Mouse (Mus musculus): ENCODE results near the gene Lrch4. TPM values are rescaled to one million over a fixed set of nuclear protein-coding genes. Genes with fewer than 3 reads are reported as not detected.

The Lrch4 gene
- polyA plus RNA-seq, 1 experiment from 2014 or later, result 35.3 TPM

DNA sequence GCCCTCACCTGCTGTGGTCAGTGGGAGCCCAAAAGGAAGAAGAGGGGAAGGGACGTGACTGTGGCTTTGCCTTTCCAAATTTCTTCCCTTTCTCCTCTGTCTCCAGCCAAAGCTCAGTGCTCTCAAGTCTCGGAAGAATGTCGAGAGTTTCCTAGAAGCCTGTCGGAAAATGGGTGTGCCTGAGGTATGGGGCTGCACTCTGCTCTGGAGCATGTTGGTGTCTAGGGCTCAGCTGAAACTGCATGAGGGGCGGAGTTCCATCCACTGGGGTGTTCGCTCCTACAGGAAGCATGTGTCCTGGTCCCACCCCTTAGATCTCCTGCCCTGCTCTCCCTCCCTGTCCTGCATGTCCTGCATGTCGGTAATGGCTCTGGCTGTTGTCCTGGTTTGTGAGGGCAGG lies 10.6 kb downstream of the Lrch4 start:
- H3K4me2 ChIP-seq (ENCODE audit: low read depth, severe bottlenecking), result no peak overlapping the region
- no peak overlapping the region for H3K27ac ChIP-seq (replicated peaks; ENCODE audit: low read depth, low read length)
- H3K36me3 ChIP-seq (ENCODE audit: control insufficient read depth, insufficient read depth, low read length), result peaks cover 39% of the 10 kb centered on the region
- WGBS, result 80% methylated on average over 7 of the region's 7 CpGs
- DNase-seq (ENCODE audit: low spot score), result no peak
- peaks cover 2% of the 10 kb centered on the region; the same call in 1 of the 2 replicates for H3K27me3 ChIP-seq (ENCODE audit: control insufficient read depth, insufficient read depth, low read length)
- no peaks in the 10 kb centered on the region for H3K9me3 ChIP-seq (ENCODE audit: control insufficient read depth, low read length)
- H3K4me3 ChIP-seq (ENCODE audit: low read depth, low read length), result no peak overlapping the region
- ATAC-seq (ENCODE audit: insufficient number of reproducible peaks, low FRiP score, low TSS enrichment, low read depth), result no peak
- H3K4me1 ChIP-seq (ENCODE audit: control insufficient read depth, insufficient read depth, low read length), result no peaks in the 10 kb centered on the region
- H3K9ac ChIP-seq (ENCODE audit: low read length), result no peak overlapping the region

DNA sequence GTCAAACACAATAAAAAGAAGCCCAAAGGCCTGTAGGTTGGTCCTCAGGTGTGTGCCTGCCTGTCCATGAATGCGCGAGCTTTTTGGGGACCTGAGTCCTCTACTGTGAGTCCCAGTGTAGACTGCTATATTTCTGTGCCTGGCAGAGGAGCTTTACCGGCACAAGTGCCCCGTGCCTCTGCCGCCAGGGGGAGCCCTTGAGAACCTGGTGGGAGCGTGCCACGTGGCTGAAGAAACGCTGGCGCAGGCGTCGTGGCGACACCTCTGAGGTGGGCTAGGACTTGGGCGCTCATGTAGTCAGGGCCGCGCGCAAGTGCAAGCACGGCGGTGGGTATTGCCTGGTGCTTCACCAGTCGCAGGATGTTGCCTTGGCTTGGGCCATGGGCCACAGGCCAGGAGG lies 12.1 kb downstream of the Lrch4 start, which contains the start of gene Sap25:
TSS of gene Sap25 (plus strand) at position 281 of the 400 bp plus-strand sequence.
- DNase-seq (ENCODE audit: low spot score) (no peak), ATAC-seq (ENCODE audit: insufficient number of reproducible peaks, low FRiP score, low TSS enrichment, low read depth) (no peak)
- Histone ChIP-seq H3K27me3 (ENCODE audit: control insufficient read depth, insufficient read depth, low read length) (peaks cover 10% of the 10 kb centered on the region), H3K9ac (ENCODE audit: low read length) (no peak within 1 kb of the TSS), H3K36me3 (ENCODE audit: control insufficient read depth, insufficient read depth, low read length) (peaks cover 33% of the 10 kb centered on the region), H3K27ac (replicated peaks; ENCODE audit: low read depth, low read length) (no peak within 1 kb of the TSS), H3K9me3 (ENCODE audit: control insufficient read depth, low read length) (no peaks in the 10 kb centered on the region), H3K4me1 (ENCODE audit: control insufficient read depth, insufficient read depth, low read length) (peaks cover 10% of the 10 kb centered on the region; the same call in 1 of the 2 replicates), H3K4me2 (ENCODE audit: low read depth, severe bottlenecking) (no peak within 1 kb of the TSS), H3K4me3 (ENCODE audit: low read depth, low read length) (no peak within 1 kb of the TSS)
- 87% methylated on average over 19 of the region's 19 CpGs for WGBS

- peaks cover 10% of the 10 kb centered on the region for H3K27me3 ChIP-seq (ENCODE audit: control insufficient read depth, insufficient read depth, low read length)
- H3K27ac ChIP-seq (replicated peaks; ENCODE audit: low read depth, low read length), result no peak overlapping the region
- H3K4me2 ChIP-seq (ENCODE audit: low read depth, severe bottlenecking), result no peak overlapping the region
- H3K9ac ChIP-seq (ENCODE audit: low read length), result no peak overlapping the region
- no peaks in the 10 kb centered on the region for H3K9me3 ChIP-seq (ENCODE audit: control insufficient read depth, low read length)
- ATAC-seq (ENCODE audit: insufficient number of reproducible peaks, low FRiP score, low TSS enrichment, low read depth) (no peak), DNase-seq (ENCODE audit: low spot score) (no peak)
- peaks cover 17% of the 10 kb centered on the region for H3K4me1 ChIP-seq (ENCODE audit: control insufficient read depth, insufficient read depth, low read length)
- 61% methylated on average over 4 of the region's 4 CpGs for WGBS
- H3K4me3 ChIP-seq (ENCODE audit: low read depth, low read length), result no peak overlapping the region
- peaks cover 21% of the 10 kb centered on the region for H3K36me3 ChIP-seq (ENCODE audit: control insufficient read depth, insufficient read depth, low read length)
Observed at GRCm38 (mm10) chr5:137642886-137643285, 14.0 kb downstream of the Lrch4 start.

DNA sequence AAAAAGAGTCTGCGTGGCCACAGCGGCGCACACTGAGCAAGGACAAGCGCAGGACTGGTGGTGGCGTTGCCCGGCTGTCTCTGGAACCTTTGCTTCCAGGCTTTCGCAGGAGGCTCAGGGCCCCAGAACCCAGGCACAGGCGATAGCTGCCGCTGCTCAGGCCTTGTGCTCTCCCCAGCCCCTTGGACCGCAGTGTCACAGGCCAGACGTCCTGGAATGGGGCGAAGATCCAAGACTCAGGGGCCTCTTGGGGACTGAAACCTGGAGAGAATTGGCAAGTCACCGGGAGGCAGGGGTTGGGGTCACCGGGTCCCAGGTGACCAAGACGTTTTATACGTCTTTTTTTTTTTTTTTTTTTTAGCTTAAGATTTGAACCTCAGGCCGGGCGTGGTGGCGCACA lies 15.6 kb downstream of the Lrch4 start:
- Histone ChIP-seq H3K4me3 (ENCODE audit: low read depth, low read length) (no peak overlapping the region), H3K9ac (ENCODE audit: low read length) (no peak overlapping the region), H3K27ac (replicated peaks; ENCODE audit: low read depth, low read length) (no peak overlapping the region), H3K4me1 (ENCODE audit: control insufficient read depth, insufficient read depth, low read length) (peaks cover 33% of the 10 kb centered on the region), H3K36me3 (ENCODE audit: control insufficient read depth, insufficient read depth, low read length) (peaks cover 13% of the 10 kb centered on the region), H3K4me2 (ENCODE audit: low read depth, severe bottlenecking) (no peak overlapping the region), H3K27me3 (ENCODE audit: control insufficient read depth, insufficient read depth, low read length) (peaks cover 10% of the 10 kb centered on the region), H3K9me3 (ENCODE audit: control insufficient read depth, low read length) (no peaks in the 10 kb centered on the region)
- ATAC-seq (ENCODE audit: insufficient number of reproducible peaks, low FRiP score, low TSS enrichment, low read depth) (no peak), DNase-seq (ENCODE audit: low spot score) (no peak)
- 36% methylated on average over 19 of the region's 19 CpGs for WGBS

DNA sequence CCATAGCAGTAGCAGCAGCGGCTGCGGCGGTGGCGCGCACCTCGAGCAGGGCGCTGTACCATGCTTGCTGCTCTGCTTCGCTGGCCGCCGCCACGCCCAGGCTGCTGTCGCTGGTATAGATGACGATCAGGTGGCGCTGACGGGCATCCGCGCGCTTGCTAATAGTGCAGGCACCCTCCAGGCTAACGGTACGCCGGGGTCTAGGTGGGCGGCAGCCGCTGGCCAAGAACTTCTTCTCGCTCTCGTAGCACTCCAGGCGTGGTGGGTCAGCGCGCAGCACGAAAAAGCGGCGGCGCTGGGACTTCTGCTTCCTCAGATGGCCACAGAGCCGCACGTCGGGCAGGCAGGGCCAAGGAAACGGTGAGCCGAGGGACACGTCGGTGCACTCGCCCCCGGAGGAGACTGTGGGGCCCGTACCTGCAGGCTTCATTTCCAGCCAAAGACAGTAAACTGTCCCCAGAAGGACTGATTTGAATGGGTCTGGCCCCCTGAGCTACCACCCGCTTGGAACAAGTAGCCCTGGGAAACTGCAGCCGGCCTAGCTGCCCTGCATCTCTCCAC lies 16.2 kb downstream of the Lrch4 start:
- peak overlapping the region; percentile 27; the same call in 1 of the 2 replicates for H3K9ac ChIP-seq (ENCODE audit: low read length)
- H3K4me2 ChIP-seq (ENCODE audit: low read depth, severe bottlenecking), result peak overlapping the region; percentile 51
- no peaks in the 10 kb centered on the region for H3K9me3 ChIP-seq (ENCODE audit: control insufficient read depth, low read length)
- under 1% methylated on average over 44 of the region's 44 CpGs for WGBS
- DNase-seq (ENCODE audit: low spot score) (peak; percentile 54), ATAC-seq (ENCODE audit: insufficient number of reproducible peaks, low FRiP score, low TSS enrichment, low read depth) (no peak)
- peaks cover 10% of the 10 kb centered on the region for H3K27me3 ChIP-seq (ENCODE audit: control insufficient read depth, insufficient read depth, low read length)
- peak overlapping the region; percentile 32 for H3K4me3 ChIP-seq (ENCODE audit: low read depth, low read length)
- H3K36me3 ChIP-seq (ENCODE audit: control insufficient read depth, insufficient read depth, low read length), result peaks cover 7% of the 10 kb centered on the region
- no peak overlapping the region for H3K27ac ChIP-seq (replicated peaks; ENCODE audit: low read depth, low read length)
- H3K4me1 ChIP-seq (ENCODE audit: control insufficient read depth, insufficient read depth, low read length), result peaks cover 39% of the 10 kb centered on the region

DNA sequence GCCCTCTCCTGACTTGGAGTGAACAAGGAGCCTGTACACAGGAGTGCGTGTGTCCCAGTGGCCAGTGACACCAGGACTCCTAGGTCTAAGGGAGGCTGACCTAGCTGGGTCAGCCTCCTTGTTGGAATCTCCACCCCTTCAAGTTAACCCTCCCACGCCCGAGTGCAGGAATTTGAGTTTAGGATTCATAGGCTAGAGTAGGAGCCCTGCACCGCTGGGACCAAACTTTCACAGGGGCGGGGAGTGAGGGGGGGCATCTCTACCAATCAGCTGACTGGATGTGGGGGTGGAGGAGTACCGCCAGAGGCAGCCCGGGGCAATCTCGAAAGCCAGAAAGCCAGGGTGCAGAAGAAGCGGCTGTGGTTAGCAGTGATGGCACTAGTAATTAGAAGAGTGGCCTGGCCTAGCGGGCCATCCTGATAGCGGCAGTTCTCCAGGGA lies 16.8 kb downstream of the Lrch4 start, which contains the start of gene Irs3:
TSS of gene Irs3 (minus strand) at position 63 of the 440 bp plus-strand sequence.
- no peak for ATAC-seq (ENCODE audit: insufficient number of reproducible peaks, low FRiP score, low TSS enrichment, low read depth)
- Histone ChIP-seq H3K9ac (ENCODE audit: low read length) (peak within 1 kb of the TSS; percentile 27; the same call in 1 of the 2 replicates), H3K4me3 (ENCODE audit: low read depth, low read length) (peak within 1 kb of the TSS; percentile 32), H3K4me2 (ENCODE audit: low read depth, severe bottlenecking) (peak within 1 kb of the TSS; percentile 51), H3K4me1 (ENCODE audit: control insufficient read depth, insufficient read depth, low read length) (peaks cover 39% of the 10 kb centered on the region), H3K27me3 (ENCODE audit: control insufficient read depth, insufficient read depth, low read length) (peaks cover 10% of the 10 kb centered on the region), H3K9me3 (ENCODE audit: control insufficient read depth, low read length) (no peaks in the 10 kb centered on the region), H3K36me3 (ENCODE audit: control insufficient read depth, insufficient read depth, low read length) (peaks cover 2% of the 10 kb centered on the region), H3K27ac (replicated peaks; ENCODE audit: low read depth, low read length) (no peak within 1 kb of the TSS)
- WGBS, result 7% methylated on average over 11 of the region's 11 CpGs
- DNase-seq (ENCODE audit: low spot score), result no peak

DNA sequence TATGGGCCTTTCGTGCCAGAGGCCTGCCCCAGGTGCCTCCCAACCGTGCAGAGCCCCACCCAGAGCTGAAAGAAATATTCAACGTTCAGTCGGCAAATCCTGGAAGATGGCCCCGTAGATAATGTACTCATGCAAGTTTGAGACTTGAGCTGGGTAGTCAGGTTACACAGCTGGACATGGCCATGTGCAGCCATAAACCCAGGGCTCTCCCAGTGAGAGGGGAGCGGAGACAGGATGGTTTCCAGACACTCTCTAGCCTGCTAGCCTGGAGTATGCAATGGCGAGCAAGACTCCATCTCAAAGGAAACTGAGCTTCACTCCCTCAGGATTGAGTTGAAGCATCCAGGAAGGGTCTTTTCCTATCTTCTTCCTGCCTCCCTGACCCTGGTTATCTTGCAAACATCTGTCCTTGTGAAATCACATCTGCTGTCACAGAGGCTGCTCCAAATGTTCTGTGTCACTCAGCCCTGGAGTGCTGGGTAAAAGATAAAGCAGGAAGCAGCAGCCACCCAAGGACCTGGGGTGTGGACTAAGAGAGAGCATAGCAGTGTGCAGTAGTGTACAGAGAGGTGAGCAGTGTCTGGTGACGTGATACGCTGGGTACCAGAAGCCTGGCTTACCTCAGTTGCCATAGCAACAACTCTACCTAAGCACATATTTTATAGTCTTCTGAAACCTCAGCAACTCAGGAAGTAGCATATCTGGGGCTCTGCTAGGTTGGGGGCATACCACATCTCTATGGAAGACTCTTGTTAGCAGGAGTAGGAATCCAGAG lies 19.1 kb downstream of the Lrch4 start:
- DNase-seq (ENCODE audit: low spot score) (peak; percentile 54), ATAC-seq (ENCODE audit: insufficient number of reproducible peaks, low FRiP score, low TSS enrichment, low read depth) (peak; percentile 45; the same call in 1 of the 2 replicates)
- peaks cover 10% of the 10 kb centered on the region for H3K27me3 ChIP-seq (ENCODE audit: control insufficient read depth, insufficient read depth, low read length)
- H3K27ac ChIP-seq (replicated peaks; ENCODE audit: low read depth, low read length), result peak overlapping the region; percentile 30; the same call in 1 of the 2 replicates
- H3K4me1 ChIP-seq (ENCODE audit: control insufficient read depth, insufficient read depth, low read length), result peaks cover 39% of the 10 kb centered on the region
- no peak overlapping the region for H3K9ac ChIP-seq (ENCODE audit: low read length)
- no peak overlapping the region for H3K4me3 ChIP-seq (ENCODE audit: low read depth, low read length)
- H3K4me2 ChIP-seq (ENCODE audit: low read depth, severe bottlenecking), result peak overlapping the region; percentile 18; the same call in 1 of the 2 replicates
- no peaks in the 10 kb centered on the region for H3K9me3 ChIP-seq (ENCODE audit: control insufficient read depth, low read length)
- H3K36me3 ChIP-seq (ENCODE audit: control insufficient read depth, insufficient read depth, low read length), result no peaks in the 10 kb centered on the region
- 35% methylated on average over 9 of the region's 9 CpGs for WGBS

DNA sequence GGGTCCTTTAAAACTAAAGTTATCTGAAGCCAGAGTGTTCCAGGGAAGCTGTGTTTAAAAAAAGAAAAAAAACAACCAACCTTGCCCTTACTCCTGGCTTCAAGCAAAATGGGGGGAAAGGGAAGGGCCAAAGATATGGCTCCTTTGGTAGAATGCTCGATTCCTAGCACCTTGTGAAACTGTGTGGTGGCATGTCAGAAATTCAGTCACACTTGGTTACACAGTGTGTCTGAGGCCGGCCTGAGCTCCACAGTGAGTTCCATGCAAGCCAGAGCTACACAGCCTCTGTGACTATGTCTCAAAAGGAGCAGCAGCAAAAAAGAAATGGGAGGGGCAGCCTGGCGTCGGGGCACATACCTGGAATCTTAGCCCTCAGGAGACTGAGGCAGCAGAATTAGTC lies 20.3 kb downstream of the Lrch4 start:
- WGBS, result 48% methylated on average over 4 of the region's 4 CpGs
- Histone ChIP-seq H3K36me3 (ENCODE audit: control insufficient read depth, insufficient read depth, low read length) (0 out of 2 replicates have a peak, but pooled peaks cover 2% of the 10 kb centered on the region), H3K4me3 (ENCODE audit: low read depth, low read length) (no peak overlapping the region), H3K27ac (replicated peaks; ENCODE audit: low read depth, low read length) (peak overlapping the region; percentile 56; the same call in 1 of the 2 replicates), H3K27me3 (ENCODE audit: control insufficient read depth, insufficient read depth, low read length) (peaks cover 9% of the 10 kb centered on the region), H3K9me3 (ENCODE audit: control insufficient read depth, low read length) (no peaks in the 10 kb centered on the region), H3K4me1 (ENCODE audit: control insufficient read depth, insufficient read depth, low read length) (peaks cover 39% of the 10 kb centered on the region), H3K9ac (ENCODE audit: low read length) (no peak overlapping the region), H3K4me2 (ENCODE audit: low read depth, severe bottlenecking) (no peak overlapping the region)
- ATAC-seq (ENCODE audit: insufficient number of reproducible peaks, low FRiP score, low TSS enrichment, low read depth) (no peak), DNase-seq (ENCODE audit: low spot score) (no peak)

Data from limb, embryonic 11.5 days (tissue).